In the genomic region with DNA sequence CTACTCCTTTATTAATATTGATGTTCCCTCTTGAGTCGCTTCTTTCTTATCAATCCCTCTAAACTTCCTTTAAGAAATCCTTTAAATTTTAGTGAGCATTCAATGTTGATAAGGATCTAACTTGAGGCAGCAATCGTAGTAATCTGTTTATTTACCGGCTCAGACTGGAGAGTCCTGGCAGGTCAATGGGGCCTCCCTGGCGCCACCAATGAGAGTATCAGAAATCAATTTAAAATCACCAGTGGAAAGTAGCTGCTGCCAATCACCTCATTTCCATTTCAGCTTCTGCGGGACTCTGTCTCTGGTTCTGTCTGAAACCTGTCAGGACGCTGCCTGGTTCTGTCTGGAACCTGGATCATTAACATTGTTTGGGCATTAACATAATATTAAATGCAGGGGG, we compare ENCODE assay signal across 8 mouse cellular contexts. TPM values are rescaled to one million over a fixed set of nuclear protein-coding genes. Genes with fewer than 3 reads are reported as not detected.
DNase-seq lines count a peak whose midpoint lies in the region; ATAC-seq and TF ChIP-seq lines count a peak whose summit lies in the region.

No protein-coding gene starts in this region.

- H3K4me1 ChIP-seq in erythroblast, embryonic 14.5 days (ENCODE audit: control insufficient read depth): no peaks in the 10 kb centered on the region; the same call in 1 of the 2 replicates
- H3K4me1 ChIP-seq in CH12.LX (ENCODE audit: control insufficient read depth in 1 of 2, insufficient read depth in 2 of 2): peaks cover 12 to 37% of the 10 kb centered on the region in 2 experiments
- peaks cover 17% of the 10 kb centered on the region for H3K4me1 ChIP-seq in hindbrain, embryonic 13.5 days (replicated peaks)
- H3K4me1 ChIP-seq in limb, embryonic 14.5 days (ENCODE audit: control insufficient read depth, insufficient read depth, low read length): peaks cover 7% of the 10 kb centered on the region

- DNase-seq in CH12.LX (ENCODE audit: extremely low read depth): no peak
- DNase-seq in limb, embryonic 14.5 days (ENCODE audit: low spot score): no peak
- DNase-seq in urinary bladder, adult 18-20 months (ENCODE audit: low spot score in 2 of 2): no peak
- DNase-seq in gastrocnemius, adult 18-20 months (ENCODE audit: low spot score): no peak
- DNase-seq in cerebellum, postnatal 4 days (ENCODE audit: low spot score in 2 of 2): no peak

- peak overlapping the region; percentile 52 for H3K4me2 ChIP-seq in CH12.LX (ENCODE audit: insufficient read depth, low read depth, poor library complexity, severe bottlenecking)
- peak overlapping the region; percentile 58 for H3K4me2 ChIP-seq in hindbrain, embryonic 13.5 days
- H3K4me2 ChIP-seq in limb, embryonic 14.5 days (replicated peaks; ENCODE audit: low read depth, low read length, severe bottlenecking): peak overlapping the region; percentile 70

- no peak for TF ChIP-seq RAD21 in CH12.LX (IDR thresholded peaks at IDR 0.05; ENCODE audit: low read depth, low read length)

- TF ChIP-seq EP300 in CH12.LX (IDR thresholded peaks at IDR 0.05; ENCODE audit: low read length): no peak

- in situ Hi-C loops in CH12.LX (cut with MboI; ENCODE audit: low pct_ligation_motif_present, low pct_unique_long_range_greater_than_20kb, low sequenced_read_pairs): no loop called here

- no peak for TF ChIP-seq CTCF in CH12.LX (conservative IDR thresholded peaks at IDR 0.05 in 1 of 2, IDR thresholded peaks at IDR 0.05 in 1 of 2; ENCODE audit: low read depth in 2 of 2, low read length in 2 of 2)

- H3K36me3 ChIP-seq in erythroblast, embryonic 14.5 days (ENCODE audit: control insufficient read depth): no peaks in the 10 kb centered on the region
- H3K36me3 ChIP-seq in CH12.LX (replicated peaks in 1 of 2; ENCODE audit: control insufficient read depth in 1 of 2, insufficient read depth in 1 of 2, low read length in 1 of 2): no peaks in the 10 kb centered on the region
- no peaks in the 10 kb centered on the region for H3K36me3 ChIP-seq in hindbrain, embryonic 13.5 days
- no peaks in the 10 kb centered on the region for H3K36me3 ChIP-seq in limb, embryonic 14.5 days (ENCODE audit: control insufficient read depth, insufficient read depth, low read length)

- peaks cover 18% of the 10 kb centered on the region for H3K27me3 ChIP-seq in erythroblast, embryonic 14.5 days (ENCODE audit: control insufficient read depth)
- H3K27me3 ChIP-seq in CH12.LX (replicated peaks): peaks cover 4% of the 10 kb centered on the region
- H3K27me3 ChIP-seq in hindbrain, embryonic 13.5 days: peaks cover 11% of the 10 kb centered on the region; the same call in 1 of the 2 replicates
- no peaks in the 10 kb centered on the region for H3K27me3 ChIP-seq in limb, embryonic 14.5 days (ENCODE audit: control insufficient read depth, insufficient read depth, low read length)

- no peak for ATAC-seq in erythroblast, adult 5-6 weeks (replicated peaks; ENCODE audit: low FRiP score, poor library complexity, severe bottlenecking)
- ATAC-seq in hindbrain, embryonic 13.5 days (ENCODE audit: low FRiP score): no peak
- ATAC-seq in limb, embryonic 14.5 days (ENCODE audit: low FRiP score, low read depth): no peak

- H3K27ac ChIP-seq in CH12.LX (ENCODE audit: insufficient read depth, low read depth): peak overlapping the region; percentile 82; the same call in 1 of the 2 replicates
- H3K27ac ChIP-seq in hindbrain, embryonic 13.5 days: no peak overlapping the region
- no peak overlapping the region for H3K27ac ChIP-seq in limb, embryonic 14.5 days (replicated peaks; ENCODE audit: low read depth, low read length)

- TF ChIP-seq POLR2A in CH12.LX (IDR thresholded peaks at IDR 0.05; ENCODE audit: low read depth, low read length): no peak
- TF ChIP-seq POLR2A in limb, embryonic 14.5 days (IDR thresholded peaks at IDR 0.05; ENCODE audit: borderline replicate concordance, extremely low read depth, insufficient read depth, insufficient read length): no peak

- peak overlapping the region; percentile 5 for H3K4me3 ChIP-seq in erythroblast, embryonic 14.5 days (replicated peaks)
- peak overlapping the region; percentile 57 to 77 (median 67) for H3K4me3 ChIP-seq in CH12.LX (replicated peaks in 1 of 3; ENCODE audit: low read depth in 2 of 3, low read length in 2 of 3, poor library complexity in 1 of 3)
- no peak overlapping the region; the same call in 1 of the 2 replicates for H3K4me3 ChIP-seq in hindbrain, embryonic 13.5 days
- peak overlapping the region; percentile 43 for H3K4me3 ChIP-seq in limb, embryonic 14.5 days (replicated peaks; ENCODE audit: low read length)

- 0 out of 2 replicates have a peak, but pooled peaks cover 3% of the 10 kb centered on the region for H3K79me2 ChIP-seq in CH12.LX (replicated peaks; ENCODE audit: control insufficient read depth, extremely low read depth, insufficient read depth, poor library complexity, severe bottlenecking)

- dilution Hi-C loops in CH12.LX (cut with MboI; ENCODE audit: extremely low pct_ligation_motif_present, extremely low pct_unique_long_range_greater_than_20kb, low sequenced_read_pairs): no loop called here

- WGBS in hindbrain, embryonic 13.5 days: 48% methylated on average over 6 of the region's 6 CpGs
- WGBS in limb, embryonic 14.5 days: 20% methylated on average over 6 of the region's 6 CpGs

- no peaks in the 10 kb centered on the region for H3K9me3 ChIP-seq in erythroblast, embryonic 14.5 days (ENCODE audit: control insufficient read depth, low read length)
- H3K9me3 ChIP-seq in CH12.LX (replicated peaks; ENCODE audit: low read length): no peaks in the 10 kb centered on the region
- H3K9me3 ChIP-seq in hindbrain, embryonic 13.5 days: no peaks in the 10 kb centered on the region
- H3K9me3 ChIP-seq in limb, embryonic 14.5 days (ENCODE audit: control insufficient read depth, low read length): no peaks in the 10 kb centered on the region

- peak overlapping the region; percentile 68 for H3K9ac ChIP-seq in CH12.LX (ENCODE audit: insufficient read depth, low read depth)
- H3K9ac ChIP-seq in hindbrain, embryonic 13.5 days: no peak overlapping the region
- H3K9ac ChIP-seq in limb, embryonic 14.5 days (ENCODE audit: low read depth, low read length, severe bottlenecking): no peak overlapping the region

TF ChIP-seq in CH12.LX, 34 proteins besides CTCF, POLR2A, EP300 and RAD21:
- 0 out of 2 replicates have a peak, but pooled peaks have one; percentile 5 for TF ChIP-seq ETS1 (conservative IDR thresholded peaks at IDR 0.05; ENCODE audit: low read depth, low read length)
- 0 out of 2 replicates have a peak, but pooled peaks have one; percentile 7 for TF ChIP-seq MXI1 (IDR thresholded peaks at IDR 0.05; ENCODE audit: low read depth, low read length)
- TF ChIP-seq MAZ (IDR thresholded peaks at IDR 0.05; ENCODE audit: low read depth, low read length): no peak

RNA-seq across cellular contexts. Expression of a gene that starts 1.5 kb away (rescaled TPM):
- not detected in 2 replicates for polyA plus RNA-seq in erythroblast, embryonic 14.5 days (2012)
- total RNA-seq in erythroblast, adult 5-6 weeks (2015; ENCODE audit: low replicate concordance): 19.2 and 31.1 TPM in 2 replicates
- total RNA-seq in erythroblast, adult 5-6 weeks (2017; ENCODE audit: low replicate concordance): 2.6 and 7.0 TPM in 2 replicates
- 5.4 and 8.9 TPM in 2 replicates for total RNA-seq in CH12.LX (2012; rRNA removed)
- total RNA-seq in CH12.LX (2014; rRNA removed): 3.0 and 4.0 TPM in 2 replicates
- polyA plus RNA-seq in CH12.LX (2012; ENCODE audit: insufficient read length, low read depth): 2.2 and 3.2 TPM in 2 replicates
- 0.68 and 1.00 TPM in 2 replicates for polyA plus RNA-seq in hindbrain, embryonic 13.5 days (2015; fragmentation: Nextera tagmentation; extraction: Ambion mirVana)
- 2.5 and 2.9 TPM in 2 replicates for polyA plus RNA-seq in limb, embryonic 14.5 days (2012; rRNA removed)
- 5.3 and 6.1 TPM in 2 replicates for polyA plus RNA-seq in limb, embryonic 14.5 days (2014; fragmentation: Nextera tagmentation; extraction: Ambion mirVana)
- total RNA-seq in gastrocnemius, adult 18-20 months (2021): 10 to 100 TPM in 1 of 2 experiments, 1 to 10 TPM in 1; 9.1 to 13.1 TPM
